Mouse (Mus musculus) common myeloid progenitor, adult 5-6 weeks (primary cell): Measurements from ENCODE around the gene Msx1. TPM values are rescaled to one million over a fixed set of nuclear protein-coding genes. Genes with fewer than 3 reads are reported as not detected.

Source experiments
- ATAC-seq: replicated peaks from 2 replicates; pipeline ENCODE4 v1.8.0; 2016; ENCODE audit warnings: low read depth, mild to moderate bottlenecking, moderate TSS enrichment, inconsistent platforms; ENCODE audit not compliant: poor library complexity, severe bottlenecking
- total RNA-seq: library from RNA; stranded (forward); fragments of 200-1000, 187-1606 nt; gene quantifications from 2 replicates; pipeline ENCODE4 v1.2.3, GENCODE M21; 2017

The Msx1 gene
- total RNA-seq, 1 experiment from 2014 or later: not detected

DNA sequence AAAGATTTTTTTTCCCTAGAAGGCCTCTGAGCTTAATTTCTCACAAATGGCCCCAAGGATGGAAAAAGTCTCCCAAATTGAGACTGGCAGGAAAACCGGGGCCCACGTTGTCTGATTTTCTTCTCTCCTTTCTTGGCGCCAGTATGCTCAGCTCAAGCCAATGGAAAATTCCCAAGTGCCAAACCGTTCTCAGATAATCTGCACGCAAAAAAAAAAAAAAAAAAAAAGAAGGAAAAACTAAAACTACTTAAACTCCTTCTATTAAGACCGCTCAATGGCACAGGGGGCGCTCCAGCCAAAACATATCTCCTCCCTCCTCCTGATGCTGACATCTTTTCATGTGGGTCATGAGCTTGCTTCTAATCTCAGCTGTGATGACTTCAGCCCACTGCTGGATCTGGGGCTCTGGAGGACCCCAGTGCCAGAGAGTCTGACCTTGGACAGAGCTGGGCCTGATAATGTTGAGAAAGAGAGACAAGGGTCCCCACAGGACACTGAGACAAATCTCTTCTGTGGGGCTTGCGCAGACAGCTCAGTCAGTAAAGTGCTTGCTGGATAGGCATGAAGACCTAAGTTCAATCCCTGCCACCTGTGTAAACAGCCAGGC lies 19.8 kb downstream of the Msx1 start:
- ATAC-seq: no peak

DNA sequence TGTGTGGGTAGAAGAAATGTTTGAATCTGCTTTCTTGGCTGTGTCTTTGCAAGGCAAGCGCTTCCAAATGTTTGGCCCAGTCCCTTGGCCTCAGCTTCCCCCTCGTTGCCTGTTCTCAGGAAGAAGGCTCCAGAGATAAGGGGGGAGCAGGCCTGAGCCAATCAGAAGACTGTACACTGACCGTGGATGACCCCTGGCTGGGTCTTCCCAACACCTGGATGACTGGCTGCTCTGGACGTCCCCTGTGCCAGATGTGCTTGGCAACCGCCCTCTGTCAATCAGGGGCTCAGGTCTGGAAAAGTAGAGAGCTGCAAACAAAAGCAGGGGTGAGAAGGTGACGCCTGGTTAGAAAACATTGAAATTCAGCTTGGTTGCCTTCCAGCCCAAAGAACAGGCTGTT lies 27.1 kb downstream of the Msx1 start:
- no peak for ATAC-seq

DNA sequence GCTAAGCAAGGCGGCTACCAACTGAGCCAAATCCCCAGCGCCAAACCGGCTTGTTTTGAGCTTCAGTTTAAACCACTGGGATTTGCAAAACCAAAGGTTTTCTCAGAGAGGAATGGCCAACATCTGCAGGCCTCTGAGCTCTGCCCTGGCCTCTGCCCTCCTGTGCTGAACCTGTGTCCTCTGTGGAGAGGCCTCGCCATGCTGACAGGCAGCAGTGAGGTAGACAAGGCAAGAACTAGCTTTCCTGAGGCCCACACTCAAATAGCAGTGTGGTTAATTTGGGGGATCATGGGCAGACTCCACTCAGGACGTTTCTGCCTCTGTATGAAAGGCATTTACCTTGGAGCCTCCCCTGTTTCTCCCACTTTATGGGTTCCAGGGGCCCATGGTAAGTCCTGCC lies 27.6 kb downstream of the Msx1 start:
- ATAC-seq: no peak

DNA sequence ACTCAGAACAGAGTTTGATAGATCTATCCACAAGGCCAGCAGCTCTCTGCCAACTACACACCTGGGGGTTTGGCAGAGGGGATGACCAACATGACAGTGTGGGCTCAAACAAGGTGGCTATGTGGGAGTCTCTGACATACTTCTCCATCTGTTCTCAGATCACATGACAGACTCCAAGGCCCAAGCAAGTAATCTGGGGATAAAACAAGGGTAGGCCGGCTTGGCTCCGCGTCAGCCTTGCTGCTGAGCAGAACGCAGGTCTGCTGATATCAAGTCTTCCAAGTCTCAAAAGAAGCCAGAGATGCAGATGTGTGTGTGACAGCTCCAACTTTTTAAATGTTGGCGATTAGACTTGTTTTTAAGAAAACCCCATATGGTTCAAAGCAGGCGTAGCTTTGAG lies 28.7 kb downstream of the Msx1 start:
- no peak for ATAC-seq

DNA sequence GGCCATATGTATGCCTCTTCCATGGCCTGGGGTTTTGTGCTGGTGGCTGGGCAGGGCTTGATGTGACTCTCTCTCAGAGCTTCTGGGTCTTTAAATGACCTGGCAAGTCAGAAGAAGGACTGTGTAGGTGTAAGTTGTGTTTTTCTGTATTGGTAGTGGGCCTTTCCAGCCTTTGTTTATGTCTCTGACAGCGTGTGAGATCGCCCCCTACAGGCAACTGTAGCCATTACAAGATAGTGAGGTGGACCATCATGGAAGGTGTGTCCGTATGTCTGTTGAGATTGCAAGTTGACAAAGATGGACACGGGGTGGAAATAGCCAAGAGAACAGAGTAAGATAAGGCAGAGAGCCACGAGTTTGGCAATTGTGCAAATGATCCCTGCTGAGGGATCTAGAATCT lies 32.2 kb downstream of the Msx1 start:
- no peak for ATAC-seq

DNA sequence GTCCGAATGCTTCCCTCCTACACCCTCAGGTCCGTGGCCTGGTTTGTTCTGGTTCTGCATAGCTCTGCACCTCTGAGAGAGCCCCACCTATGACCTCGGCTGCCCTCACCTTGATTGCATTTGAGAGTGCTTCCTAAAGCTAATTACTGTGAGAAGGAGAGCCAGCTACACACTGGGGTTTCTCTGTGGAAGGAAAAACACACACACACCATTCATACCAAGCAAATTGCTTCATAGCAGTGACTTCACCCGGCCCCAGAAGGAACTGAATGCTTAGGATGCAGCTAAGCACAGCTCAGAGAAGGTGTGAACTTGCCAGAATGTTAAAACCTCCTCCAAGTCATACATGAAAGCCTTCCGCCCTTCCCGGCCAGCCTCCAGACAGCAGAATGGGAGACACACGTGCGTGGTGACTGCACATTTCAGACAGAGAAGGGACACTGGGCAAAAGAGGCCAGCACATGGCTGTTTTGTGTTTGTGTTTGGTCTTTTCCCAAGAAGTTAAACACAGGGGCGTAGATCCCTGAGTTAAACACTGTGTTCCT lies 39.5 kb downstream of the Msx1 start:
- no peak for ATAC-seq

DNA sequence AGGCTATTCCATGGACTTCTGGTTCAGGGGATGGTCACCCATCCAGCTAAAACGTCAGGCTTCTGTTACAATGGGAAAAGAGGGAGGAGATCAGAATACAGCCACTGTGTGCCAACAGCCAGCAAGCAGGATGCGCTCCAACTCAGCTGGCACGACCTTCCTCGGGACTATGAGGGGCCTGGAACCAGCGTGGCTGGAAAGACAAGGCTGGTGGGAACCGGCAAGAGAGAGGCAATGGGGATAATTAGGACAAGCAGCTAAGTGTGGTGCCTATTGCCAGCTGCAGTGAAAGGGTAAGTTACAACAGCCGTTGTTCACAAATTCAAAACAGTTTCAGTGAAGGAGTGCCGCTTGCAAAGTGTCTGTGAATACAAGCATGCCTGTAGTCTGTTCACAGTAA lies 41.1 kb downstream of the Msx1 start:
- ATAC-seq: no peak

DNA sequence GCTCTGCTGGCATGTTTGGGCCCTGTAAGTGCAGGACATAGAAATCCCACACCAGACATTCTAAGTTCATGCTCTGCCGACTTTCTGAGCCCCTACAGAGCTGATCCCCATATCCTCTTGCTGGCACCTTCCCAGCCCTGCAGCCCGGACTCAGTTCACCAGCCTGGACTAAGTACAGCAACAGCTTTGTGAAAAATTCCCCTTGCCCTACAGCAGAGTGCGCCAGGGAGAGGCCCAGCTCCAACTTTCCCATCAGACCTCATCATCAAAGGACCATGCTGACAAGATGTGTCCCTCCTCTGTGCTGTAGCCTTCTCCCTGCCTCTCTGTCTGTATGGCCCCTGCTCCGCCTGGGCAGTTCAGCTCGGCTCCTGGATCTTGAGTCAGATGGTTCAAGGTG lies 48.7 kb downstream of the Msx1 start:
- ATAC-seq: no peak

DNA sequence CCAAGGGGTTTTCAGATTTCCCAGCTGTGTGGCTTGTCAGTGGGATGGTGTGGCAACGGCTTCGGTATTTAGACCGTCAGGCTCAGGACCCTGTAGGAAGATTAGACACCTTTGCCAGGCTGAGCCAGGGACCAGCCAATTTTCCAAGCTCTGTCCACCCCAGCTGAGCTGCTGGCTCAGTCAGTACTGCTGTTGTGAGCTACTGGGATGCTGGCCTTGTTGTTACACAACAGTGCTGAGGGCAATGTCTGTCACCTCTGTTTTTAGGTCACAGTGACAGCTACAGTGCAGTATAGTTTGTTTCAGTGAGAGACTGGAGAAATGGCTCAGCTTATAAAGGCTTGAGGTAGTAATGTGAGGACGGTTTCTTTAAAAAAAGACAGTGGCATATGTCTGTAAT lies 50.4 kb downstream of the Msx1 start:
- ATAC-seq: no peak

DNA sequence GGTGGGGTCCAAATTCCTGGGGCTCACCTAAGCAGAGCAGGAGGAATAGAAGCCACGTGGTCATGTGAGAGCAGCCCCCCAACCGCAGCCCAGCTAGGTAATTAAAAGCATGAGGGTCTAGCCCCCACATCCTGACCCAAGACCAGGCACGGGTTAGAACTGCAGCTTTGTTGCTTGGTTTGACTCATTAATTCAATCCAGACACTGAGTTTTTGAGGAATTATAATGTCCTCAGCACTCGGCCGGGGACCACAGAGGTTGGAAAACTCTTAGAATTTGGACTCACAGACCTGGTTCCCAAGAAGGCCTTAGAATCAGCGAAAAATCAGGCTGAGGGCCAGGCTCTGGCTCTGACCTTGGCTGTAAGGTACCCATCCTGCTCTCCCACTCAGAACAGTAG lies 53.5 kb downstream of the Msx1 start:
- ATAC-seq: no peak

Other genes starting within 250 kb of the Msx1 start
- gene Stk32b, start 107.4 kb downstream of the Msx1 start, total RNA-seq: not detected in 2 replicates
- not detected in 2 replicates for gene Cytl1, start 89.1 kb downstream of the Msx1 start, total RNA-seq
- gene Stx18, start 214.2 kb upstream of the Msx1 start, total RNA-seq: 31.1 and 32.8 TPM in 2 replicates